Mouse (Mus musculus): ENCODE results near the gene Epb41. TPM values are rescaled to one million over a fixed set of nuclear protein-coding genes. Genes with fewer than 3 reads are reported as not detected.

The Epb41 gene
- polyA plus RNA-seq, 1 experiment from 2014 or later = 123 TPM

- H3K4me3 ChIP-seq = no peak overlapping the region
- H3K4me1 ChIP-seq = peaks cover 34% of the 10 kb centered on the region
- H3K9me3 ChIP-seq (replicated peaks) = no peaks in the 10 kb centered on the region
- DNase-seq (ENCODE audit: low spot score) = no peak
- H3K27ac ChIP-seq (replicated peaks) = no peak overlapping the region
- no peaks in the 10 kb centered on the region for H3K27me3 ChIP-seq (ENCODE audit: low read depth, poor library complexity, severe bottlenecking)
- peaks cover 42% of the 10 kb centered on the region for H3K36me3 ChIP-seq
- WGBS = 87% methylated on average over 5 of the region's 5 CpGs
These were observed 66.9 kb downstream of the Epb41 start for GRCm38 (mm10) chr4:132008191-132008590.

- Histone ChIP-seq H3K9me3 (replicated peaks) (no peaks in the 10 kb centered on the region), H3K4me3 (no peak overlapping the region), H3K4me1 (peaks cover 31% of the 10 kb centered on the region), H3K36me3 (peaks cover 52% of the 10 kb centered on the region), H3K27ac (replicated peaks) (no peak overlapping the region), H3K27me3 (ENCODE audit: low read depth, poor library complexity, severe bottlenecking) (no peaks in the 10 kb centered on the region)
- no peak for DNase-seq (ENCODE audit: low spot score)
- WGBS = 92% methylated on average over 7 of the region's 7 CpGs
These were observed 68.0 kb downstream of the Epb41 start for GRCm38 (mm10) chr4:132007123-132007522.

GRCm38 (mm10) chr4:131998641-131999040 is 76.5 kb downstream of the Epb41 start:
- Histone ChIP-seq H3K4me3 (no peak overlapping the region), H3K4me1 (peaks cover 8% of the 10 kb centered on the region; the same call in 1 of the 2 replicates), H3K27me3 (ENCODE audit: low read depth, poor library complexity, severe bottlenecking) (no peaks in the 10 kb centered on the region), H3K9me3 (replicated peaks) (no peaks in the 10 kb centered on the region), H3K27ac (replicated peaks) (no peak overlapping the region), H3K36me3 (peaks cover 85% of the 10 kb centered on the region)
- no peak for DNase-seq (ENCODE audit: low spot score)
- 87% methylated on average over 7 of the region's 7 CpGs for WGBS

GRCm38 (mm10) chr4:131997476-131997875 is 77.6 kb downstream of the Epb41 start:
- Histone ChIP-seq H3K4me1 (peaks cover 8% of the 10 kb centered on the region; the same call in 1 of the 2 replicates), H3K4me3 (no peak overlapping the region), H3K9me3 (replicated peaks) (no peaks in the 10 kb centered on the region), H3K36me3 (peaks cover 80% of the 10 kb centered on the region), H3K27ac (replicated peaks) (no peak overlapping the region), H3K27me3 (ENCODE audit: low read depth, poor library complexity, severe bottlenecking) (no peaks in the 10 kb centered on the region)
- WGBS = 78% methylated on average over 5 of the region's 5 CpGs
- no peak for DNase-seq (ENCODE audit: low spot score)

- no peak overlapping the region for H3K4me3 ChIP-seq
- no peaks in the 10 kb centered on the region for H3K27me3 ChIP-seq (ENCODE audit: low read depth, poor library complexity, severe bottlenecking)
- H3K4me1 ChIP-seq = peaks cover 8% of the 10 kb centered on the region; the same call in 1 of the 2 replicates
- no peaks in the 10 kb centered on the region for H3K9me3 ChIP-seq (replicated peaks)
- no peak overlapping the region for H3K27ac ChIP-seq (replicated peaks)
- 35% methylated on average over 5 of the region's 5 CpGs for WGBS
- no peak for DNase-seq (ENCODE audit: low spot score)
- H3K36me3 ChIP-seq = peaks cover 80% of the 10 kb centered on the region
These were observed 78.1 kb downstream of the Epb41 start for GRCm38 (mm10) chr4:131996985-131997384.

GRCm38 (mm10) chr4:131993792-131994191 is 81.3 kb downstream of the Epb41 start:
- 73% methylated on average over 3 of the region's 3 CpGs for WGBS
- H3K36me3 ChIP-seq = peaks cover 83% of the 10 kb centered on the region

GRCm38 (mm10) chr4:131982881-131983538 is 92.1 kb downstream of the Epb41 start:
- no peaks in the 10 kb centered on the region for H3K9me3 ChIP-seq (replicated peaks)
- peaks cover 19% of the 10 kb centered on the region for H3K4me1 ChIP-seq
- no peak overlapping the region for H3K4me3 ChIP-seq
- H3K27me3 ChIP-seq (ENCODE audit: low read depth, poor library complexity, severe bottlenecking) = no peaks in the 10 kb centered on the region
- 17% methylated on average over 4 of the region's 4 CpGs for WGBS
- DNase-seq (ENCODE audit: low spot score) = peak; percentile 18
- peak overlapping the region; percentile 57 for H3K27ac ChIP-seq (replicated peaks)
- peaks cover 69% of the 10 kb centered on the region for H3K36me3 ChIP-seq

More at GRCm38 (mm10) chr4:131993792-131994191, 81.3 kb downstream of the Epb41 start:
- Histone ChIP-seq H3K4me3 (no peak overlapping the region), H3K4me1 (peaks cover 8% of the 10 kb centered on the region; the same call in 1 of the 2 replicates), H3K27ac (replicated peaks) (no peak overlapping the region), H3K9me3 (replicated peaks) (no peaks in the 10 kb centered on the region), H3K27me3 (ENCODE audit: low read depth, poor library complexity, severe bottlenecking) (no peaks in the 10 kb centered on the region)
- no peak for DNase-seq (ENCODE audit: low spot score)

- Histone ChIP-seq H3K27ac (replicated peaks) (no peak overlapping the region), H3K36me3 (peaks cover 72% of the 10 kb centered on the region), H3K9me3 (replicated peaks) (no peaks in the 10 kb centered on the region), H3K27me3 (ENCODE audit: low read depth, poor library complexity, severe bottlenecking) (no peaks in the 10 kb centered on the region), H3K4me1 (peaks cover 19% of the 10 kb centered on the region), H3K4me3 (no peak overlapping the region)
- DNase-seq (ENCODE audit: low spot score) = no peak
These were observed 93.4 kb downstream of the Epb41 start for GRCm38 (mm10) chr4:131981755-131982154.

- H3K9me3 ChIP-seq (replicated peaks) = no peaks in the 10 kb centered on the region
- WGBS = 28% methylated on average over 4 of the region's 4 CpGs
- no peaks in the 10 kb centered on the region for H3K27me3 ChIP-seq (ENCODE audit: low read depth, poor library complexity, severe bottlenecking)
- no peak overlapping the region for H3K27ac ChIP-seq (replicated peaks)
- H3K4me3 ChIP-seq = no peak overlapping the region
- peaks cover 96% of the 10 kb centered on the region for H3K36me3 ChIP-seq
- peaks cover 5% of the 10 kb centered on the region; the same call in 1 of the 2 replicates for H3K4me1 ChIP-seq
- peak; percentile 77 for DNase-seq (ENCODE audit: low spot score)
These were observed 97.9 kb downstream of the Epb41 start for GRCm38 (mm10) chr4:131977201-131977600.

GRCm38 (mm10) chr4:131970244-131970853 is 104.8 kb downstream of the Epb41 start:
- H3K36me3 ChIP-seq = peaks cover 100% of the 10 kb centered on the region
- no peaks in the 10 kb centered on the region for H3K9me3 ChIP-seq (replicated peaks)
- H3K4me3 ChIP-seq = no peak overlapping the region
- no peak for DNase-seq (ENCODE audit: low spot score)
- H3K27ac ChIP-seq (replicated peaks) = no peak overlapping the region
- 94% methylated on average over 7 of the region's 7 CpGs for WGBS
- no peaks in the 10 kb centered on the region for H3K27me3 ChIP-seq (ENCODE audit: low read depth, poor library complexity, severe bottlenecking)
- H3K4me1 ChIP-seq = no peaks in the 10 kb centered on the region

GRCm38 (mm10) chr4:131968873-131969272 is 106.2 kb downstream of the Epb41 start:
- H3K27me3 ChIP-seq (ENCODE audit: low read depth, poor library complexity, severe bottlenecking) = no peaks in the 10 kb centered on the region
- H3K4me1 ChIP-seq = no peaks in the 10 kb centered on the region
- WGBS = 80% methylated on average over 2 of the region's 2 CpGs
- peaks cover 100% of the 10 kb centered on the region for H3K36me3 ChIP-seq
- no peak overlapping the region for H3K27ac ChIP-seq (replicated peaks)
- no peak for DNase-seq (ENCODE audit: low spot score)
- no peak overlapping the region for H3K4me3 ChIP-seq
- no peaks in the 10 kb centered on the region for H3K9me3 ChIP-seq (replicated peaks)

GRCm38 (mm10) chr4:131957161-131957560 is 118.0 kb downstream of the Epb41 start:
- H3K36me3 ChIP-seq = peaks cover 88% of the 10 kb centered on the region
- peaks cover 3% of the 10 kb centered on the region; the same call in 1 of the 2 replicates for H3K4me1 ChIP-seq
- H3K4me3 ChIP-seq = no peak overlapping the region
- H3K27me3 ChIP-seq (ENCODE audit: low read depth, poor library complexity, severe bottlenecking) = 0 out of 2 replicates have a peak, but pooled peaks cover 5% of the 10 kb centered on the region
- WGBS = 92% methylated on average over 3 of the region's 3 CpGs
- H3K9me3 ChIP-seq (replicated peaks) = no peaks in the 10 kb centered on the region
- H3K27ac ChIP-seq (replicated peaks) = no peak overlapping the region
- DNase-seq (ENCODE audit: low spot score) = no peak

- peaks cover 45% of the 10 kb centered on the region for H3K36me3 ChIP-seq
- 40% methylated on average over 8 of the region's 8 CpGs for WGBS
- H3K27me3 ChIP-seq (ENCODE audit: low read depth, poor library complexity, severe bottlenecking) = peaks cover 11% of the 10 kb centered on the region
- peak; percentile 30 for DNase-seq (ENCODE audit: low spot score)
- H3K4me1 ChIP-seq = peaks cover 47% of the 10 kb centered on the region
- no peak overlapping the region for H3K4me3 ChIP-seq
- no peaks in the 10 kb centered on the region for H3K9me3 ChIP-seq (replicated peaks)
- peak overlapping the region; percentile 43; the same call in 1 of the 2 replicates for H3K27ac ChIP-seq (replicated peaks)
These were observed 124.5 kb downstream of the Epb41 start for GRCm38 (mm10) chr4:131950657-131951056.
